Mouse (Mus musculus) lung, postnatal 0 days (tissue): ENCODE data around the gene Krt39. TPM values are rescaled to one million over a fixed set of nuclear protein-coding genes. Genes with fewer than 3 reads are reported as not detected.
A peak's percentile ranks its signal among the peaks of the same experiment; 100 is the strongest.

ENCODE experiments used
- ATAC-seq: fragments of 200-750 bp; cut with Nextera tagmentation; 2 replicates; pipeline ENCODE4 v1.8.0; 2017; ENCODE audit warnings: moderate library complexity
- DNase-seq: peaks from one replicate; pipeline ENCODE4 v3.0.0-alpha.2; 2016; ENCODE audit warnings: low spot score
- H3K27ac ChIP-seq: fragments of 300-500 bp; sonication (generic); 2 replicates; pipeline ENCODE4 v1.5.1; 2014; ENCODE audit warnings: antibody characterized with exemption, mild to moderate bottlenecking, low read length, mixed read lengths
- H3K27me3 ChIP-seq: fragments of 300-500 bp; sonication (generic); replicated peaks from 2 replicates; pipeline ENCODE4 v1.6.1; 2014; ENCODE audit warnings: low read length, mixed read lengths; ENCODE audit not compliant: insufficient read depth
- H3K36me3 ChIP-seq: fragments of 300-500 bp; sonication (generic); 2 replicates; pipeline ENCODE4 v1.6.1; 2014; ENCODE audit warnings: low read length, mixed read lengths; ENCODE audit not compliant: insufficient read depth
- H3K4me1 ChIP-seq: fragments of 300-500 bp; sonication (generic); 2 replicates; pipeline ENCODE4 v1.6.1; 2014; ENCODE audit warnings: antibody characterized with exemption, low read depth, low read length, mixed read lengths; ENCODE audit not compliant: insufficient read depth
- H3K4me2 ChIP-seq: fragments of 300-500 bp; sonication (generic); replicated peaks from 2 replicates; pipeline ENCODE4 v1.6.1; 2014; ENCODE audit warnings: low read depth, mild to moderate bottlenecking, low read length, moderate library complexity, mixed read lengths
- H3K4me3 ChIP-seq: fragments of 300-500 bp; sonication (generic); 2 replicates; pipeline ENCODE4 v1.5.1; 2014; ENCODE audit warnings: low read depth, low read length
- H3K9ac ChIP-seq: fragments of 300-500 bp; sonication (generic); replicated peaks from 2 replicates; pipeline ENCODE4 v1.6.1; 2014; ENCODE audit warnings: low read depth, mild to moderate bottlenecking
- H3K9me3 ChIP-seq: fragments of 300-500 bp; sonication (generic); 2 replicates; pipeline ENCODE4 v1.6.1; 2016; ENCODE audit warnings: low read length, mixed read lengths
- CTCF ChIP-seq: IDR thresholded peaks from 2 replicates; pipeline ENCODE4 v1.5.1; 2016; ENCODE audit warnings: antibody characterized with exemption, mild to moderate bottlenecking
- EP300 ChIP-seq: IDR thresholded peaks from 2 replicates; pipeline ENCODE4 v1.6.1; 2016; ENCODE audit warnings: antibody characterized with exemption, mild to moderate bottlenecking, control low read depth
- WGBS: fragments of 180-500 bp; shearing (Covaris S2); extraction: QIAGEN DNeasy Blood & Tissue Kit; methylation state at CpG from one replicate; pipeline ENCODE4 v1.1.7; 2014; 5-methylcytosine and 5-hydroxymethylcytosine counted together
- polyA plus RNA-seq: library from polyadenylated mRNA; unstranded; fragments of >200 nt; fragmentation: Nextera tagmentation; extraction: Ambion mirVana; gene quantifications from 2 replicates; pipeline ENCODE4 v1.2.1, GENCODE M21; 2015

The Krt39 gene
- polyA plus RNA-seq, result not detected in 2 replicates

- Histone ChIP-seq H3K4me3 (no peak within 1 kb of the TSS), H3K9ac (no peak within 1 kb of the TSS), H3K4me1 (no peaks in the 10 kb centered on the region), H3K27ac (no peak within 1 kb of the TSS), H3K27me3 (no peaks in the 10 kb centered on the region), H3K36me3 (no peaks in the 10 kb centered on the region), H3K4me2 (no peak within 1 kb of the TSS), H3K9me3 (no peaks in the 10 kb centered on the region)
- WGBS, result 57% methylated on average over 13 of the region's 13 CpGs
- TF ChIP-seq CTCF, result no peak
- TF ChIP-seq EP300, result no peak
- no peak for DNase-seq
- ATAC-seq, result no peak
Measured at GRCm38 (mm10) chr11:99521288-99521860, at the start of gene Krt39. Gene Krt39, minus strand, starts transcription at chr11:99521338.

- no peaks in the 10 kb centered on the region for H3K4me1 ChIP-seq
- 94% methylated on average over 7 of the region's 7 CpGs for WGBS
- no peak within 1 kb of the TSS for H3K4me2 ChIP-seq
- H3K27me3 ChIP-seq, result no peaks in the 10 kb centered on the region
- H3K4me3 ChIP-seq, result no peak within 1 kb of the TSS
- TF ChIP-seq CTCF (no peak), EP300 (no peak)
- no peaks in the 10 kb centered on the region for H3K36me3 ChIP-seq
- no peaks in the 10 kb centered on the region for H3K9me3 ChIP-seq
- no peak within 1 kb of the TSS for H3K9ac ChIP-seq
- no peak for ATAC-seq
- no peak for DNase-seq
- H3K27ac ChIP-seq, result no peak within 1 kb of the TSS
Measured at GRCm38 (mm10) chr11:99566530-99566929, 45.4 kb upstream of the Krt39 start, which contains the start of gene Krtap3-1. Gene Krtap3-1, minus strand, starts transcription at chr11:99566630.

- no peak for TF ChIP-seq EP300
- no peak for TF ChIP-seq CTCF
- 77% methylated on average over 6 of the region's 6 CpGs for WGBS
- Histone ChIP-seq H3K4me3 (no peak overlapping the region), H3K9ac (no peak overlapping the region), H3K36me3 (no peaks in the 10 kb centered on the region), H3K27ac (no peak overlapping the region), H3K4me2 (no peak overlapping the region), H3K9me3 (no peaks in the 10 kb centered on the region), H3K27me3 (no peaks in the 10 kb centered on the region), H3K4me1 (no peaks in the 10 kb centered on the region)
- ATAC-seq (no peak), DNase-seq (no peak)
Measured at GRCm38 (mm10) chr11:99562580-99562979, 41.4 kb upstream of the Krt39 start.

GRCm38 (mm10) chr11:99559366-99559765, 38.2 kb upstream of the Krt39 start, which contains the start of gene Gm11939:
Gene Gm11939, minus strand, starts transcription at chr11:99559466.
- Histone ChIP-seq H3K9ac (no peak within 1 kb of the TSS), H3K36me3 (no peaks in the 10 kb centered on the region), H3K4me3 (no peak within 1 kb of the TSS), H3K27ac (no peak within 1 kb of the TSS), H3K9me3 (no peaks in the 10 kb centered on the region), H3K4me1 (no peaks in the 10 kb centered on the region), H3K4me2 (no peak within 1 kb of the TSS), H3K27me3 (no peaks in the 10 kb centered on the region)
- WGBS, result 82% methylated on average over 9 of the region's 9 CpGs
- no peak for TF ChIP-seq CTCF
- no peak for TF ChIP-seq EP300
- no peak for ATAC-seq
- DNase-seq, result no peak

- no peaks in the 10 kb centered on the region for H3K36me3 ChIP-seq
- H3K9ac ChIP-seq, result no peak overlapping the region
- no peak for TF ChIP-seq CTCF
- peak; percentile 61; the same call in 1 of the 2 replicates for TF ChIP-seq EP300
- H3K4me3 ChIP-seq, result no peak overlapping the region
- WGBS, result 51% methylated on average over 3 of the region's 3 CpGs
- H3K27me3 ChIP-seq, result no peaks in the 10 kb centered on the region
- DNase-seq (peak; percentile 7), ATAC-seq (no peak)
- no peak overlapping the region for H3K4me2 ChIP-seq
- H3K4me1 ChIP-seq, result no peaks in the 10 kb centered on the region
- no peak overlapping the region for H3K27ac ChIP-seq
- no peaks in the 10 kb centered on the region for H3K9me3 ChIP-seq
Measured at GRCm38 (mm10) chr11:99557976-99558745, 37.0 kb upstream of the Krt39 start.

GRCm38 (mm10) chr11:99556753-99557152, 35.6 kb upstream of the Krt39 start, which contains the start of gene Krtap3-2:
Gene Krtap3-2, minus strand, starts transcription at chr11:99556853.
- no peak within 1 kb of the TSS for H3K9ac ChIP-seq
- H3K27ac ChIP-seq, result no peak within 1 kb of the TSS
- H3K4me3 ChIP-seq, result no peak within 1 kb of the TSS
- DNase-seq (no peak), ATAC-seq (no peak)
- TF ChIP-seq EP300, result no peak
- TF ChIP-seq CTCF, result no peak
- H3K4me1 ChIP-seq, result no peaks in the 10 kb centered on the region
- no peaks in the 10 kb centered on the region for H3K27me3 ChIP-seq
- no peaks in the 10 kb centered on the region for H3K9me3 ChIP-seq
- H3K4me2 ChIP-seq, result no peak within 1 kb of the TSS
- no CpG with 5 or more reads among the region's 2 CpGs for WGBS
- no peaks in the 10 kb centered on the region for H3K36me3 ChIP-seq
